Mouse (Mus musculus) lung, embryonic 14.5 days (tissue): ENCODE data around the gene Platr17. TPM values are rescaled to one million over a fixed set of nuclear protein-coding genes. Genes with fewer than 3 reads are reported as not detected.

ENCODE experiments used
- ATAC-seq: fragments of 200-750 bp; cut with Nextera tagmentation; 2 replicates; pipeline ENCODE4 v1.8.0; 2017; ENCODE audit warnings: mild to moderate bottlenecking, moderate TSS enrichment, moderate library complexity; ENCODE audit not compliant: insufficient read depth
- DNase-seq: peaks from one replicate; pipeline ENCODE4 v3.0.0-alpha.2; 2015
- H3K27ac ChIP-seq: fragments of 300-500 bp; sonication (generic); 2 replicates; pipeline ENCODE4 v1.5.1; 2014; ENCODE audit warnings: low read depth, mild to moderate bottlenecking, moderate library complexity
- H3K27me3 ChIP-seq: fragments of 300-500 bp; sonication (generic); 2 replicates; pipeline ENCODE4 v1.6.1; 2014; ENCODE audit warnings: low read length, control low read depth; ENCODE audit not compliant: insufficient read depth
- H3K36me3 ChIP-seq: fragments of 300-500 bp; sonication (generic); 2 replicates; pipeline ENCODE4 v1.6.1; 2014; ENCODE audit warnings: control low read depth; ENCODE audit not compliant: insufficient read depth
- H3K4me1 ChIP-seq: fragments of 300-500 bp; sonication (generic); 2 replicates; pipeline ENCODE4 v1.6.1; 2014; ENCODE audit warnings: antibody characterized with exemption, control low read depth; ENCODE audit not compliant: insufficient read depth
- H3K4me2 ChIP-seq: fragments of 300-500 bp; sonication (generic); 2 replicates; pipeline ENCODE4 v1.6.1; 2014; ENCODE audit warnings: mild to moderate bottlenecking
- H3K4me3 ChIP-seq: fragments of 300-500 bp; sonication (generic); 2 replicates; pipeline ENCODE4 v1.5.1; 2014; ENCODE audit warnings: low read depth, low read length
- H3K9ac ChIP-seq: fragments of 300-500 bp; sonication (generic); 2 replicates; pipeline ENCODE4 v1.6.1; 2014
- H3K9me3 ChIP-seq: fragments of 300-500 bp; sonication (generic); 2 replicates; pipeline ENCODE4 v1.6.1; 2016; ENCODE audit warnings: low read depth, low read length, control low read depth
- CTCF ChIP-seq: IDR thresholded peaks from 2 replicates; pipeline ENCODE4 v1.5.1; 2016; ENCODE audit warnings: antibody characterized with exemption, low read depth
- WGBS: fragments of 180-500 bp; shearing (Covaris S2); extraction: QIAGEN DNeasy Blood & Tissue Kit; methylation state at CpG from one replicate; pipeline ENCODE4 v1.1.7; 2014; 5-methylcytosine and 5-hydroxymethylcytosine counted together
- microRNA-seq: library from miRNA; unstranded; fragments of <30 nt; microRNA quantifications from one replicate; pipeline ENCODE4, GENCODE M21; 2016; ENCODE audit warnings: borderline number of aligned reads
- polyA plus RNA-seq: library from polyadenylated mRNA; unstranded; fragments of >200 nt; fragmentation: Nextera tagmentation; extraction: Ambion mirVana; gene quantifications from 2 replicates; pipeline ENCODE4 v1.2.1, GENCODE M21; 2014

Gene Platr17
- polyA plus RNA-seq, 1 experiment from 2014 or later, result 0.32 TPM

GRCm38 (mm10) chr17:33953961-33954565 lies 49.1 kb downstream of the Platr17 start:
- Histone ChIP-seq H3K27ac (peak overlapping the region; percentile 48; the same call in 1 of the 2 replicates), H3K36me3 (peaks cover 56% of the 10 kb centered on the region), H3K9ac (peak overlapping the region; percentile 99), H3K4me2 (peak overlapping the region; percentile 100), H3K27me3 (no peaks in the 10 kb centered on the region), H3K9me3 (no peaks in the 10 kb centered on the region), H3K4me1 (peaks cover 26% of the 10 kb centered on the region; the same call in 1 of the 2 replicates), H3K4me3 (peak overlapping the region; percentile 99)
- TF ChIP-seq CTCF, result no peak
- ATAC-seq (no peak), DNase-seq (no peak)
- WGBS, result 35% methylated on average over 5 of the region's 5 CpGs

GRCm38 (mm10) chr17:33954646-33955554 lies 50.0 kb downstream of the Platr17 start:
- H3K27me3 ChIP-seq, result no peaks in the 10 kb centered on the region
- under 1% methylated on average over 33 of the region's 33 CpGs for WGBS
- H3K4me3 ChIP-seq, result peak overlapping the region; percentile 99
- H3K9ac ChIP-seq, result peak overlapping the region; percentile 99
- no peaks in the 10 kb centered on the region for H3K9me3 ChIP-seq
- peak overlapping the region; percentile 100 for H3K4me2 ChIP-seq
- H3K36me3 ChIP-seq, result peaks cover 56% of the 10 kb centered on the region
- ATAC-seq (peak; percentile 12), DNase-seq (no peak)
- no peak for TF ChIP-seq CTCF
- H3K4me1 ChIP-seq, result peaks cover 26% of the 10 kb centered on the region; the same call in 1 of the 2 replicates
- peak overlapping the region; percentile 97 for H3K27ac ChIP-seq

- Histone ChIP-seq H3K4me3 (peak within 1 kb of the TSS; percentile 99), H3K27me3 (no peaks in the 10 kb centered on the region), H3K27ac (peak within 1 kb of the TSS; percentile 97), H3K4me2 (peak within 1 kb of the TSS; percentile 100), H3K36me3 (peaks cover 56% of the 10 kb centered on the region), H3K4me1 (peaks cover 26% of the 10 kb centered on the region; the same call in 1 of the 2 replicates), H3K9me3 (no peaks in the 10 kb centered on the region), H3K9ac (peak within 1 kb of the TSS; percentile 99)
- TF ChIP-seq CTCF, result peak; percentile 32
- DNase-seq (peak; percentile 99), ATAC-seq (peak; percentile 84)
- under 1% methylated on average over 50 of the region's 50 CpGs for WGBS
These were observed 50.8 kb downstream of the Platr17 start, which contains the start of the genes Vps52 and Rps18 for GRCm38 (mm10) chr17:33955555-33956214. Gene Vps52 (plus strand): TSS chr17:33955812. Gene Rps18 (minus strand): TSS chr17:33956001.

Small RNA genes lying within 50 kb of the gene (microRNA-seq; reads per million reads assigned to microRNA genes)
- gene Gm27740, result not detected

Other genes with a start within 250 kb of the Platr17 start
- 407 and 411 TPM in 2 replicates for gene Hnrnpm, start 218.3 kb upstream of the Platr17 start, polyA plus RNA-seq
- 45.3 and 46.4 TPM in 2 replicates for gene March2, start 186.5 kb upstream of the Platr17 start, polyA plus RNA-seq
- gene Rab11b, start 144.6 kb upstream of the Platr17 start, polyA plus RNA-seq, result 241 and 278 TPM in 2 replicates
- gene Angptl4, start 123.3 kb upstream of the Platr17 start, polyA plus RNA-seq, result 31.9 and 35.4 TPM in 2 replicates
- 65.1 and 65.4 TPM in 2 replicates for gene Kank3, start 94.6 kb upstream of the Platr17 start, polyA plus RNA-seq
- gene Rps28, start 80.6 kb upstream of the Platr17 start, polyA plus RNA-seq, result 1,180 and 1,276 TPM in 2 replicates
- gene Ndufa7, start 80.6 kb upstream of the Platr17 start, polyA plus RNA-seq, result 470 and 474 TPM in 2 replicates
- 71.1 and 76.3 TPM in 2 replicates for gene Cd320, start 62.0 kb upstream of the Platr17 start, polyA plus RNA-seq
- not detected in 2 replicates for gene Gm7029, start 31.3 kb upstream of the Platr17 start, polyA plus RNA-seq
- 8.3 and 9.3 TPM in 2 replicates for gene Kifc1, start 14.5 kb upstream of the Platr17 start, polyA plus RNA-seq
- gene Daxx, start 4.3 kb downstream of the Platr17 start, polyA plus RNA-seq, result 39.3 and 47.1 TPM in 2 replicates
- 30.1 and 31.4 TPM in 2 replicates for gene Tapbp, start 10.8 kb downstream of the Platr17 start, polyA plus RNA-seq
- gene Zbtb22, start 10.8 kb downstream of the Platr17 start, polyA plus RNA-seq, result 11.1 and 13.2 TPM in 2 replicates
- 38.2 and 49.1 TPM in 2 replicates for gene Rgl2, start 24.4 kb downstream of the Platr17 start, polyA plus RNA-seq
- gene Pfdn6, start 35.2 kb downstream of the Platr17 start, polyA plus RNA-seq, result 142 and 145 TPM in 2 replicates
- gene Wdr46, start 35.5 kb downstream of the Platr17 start, polyA plus RNA-seq, result 29.5 and 37.2 TPM in 2 replicates
- gene B3galt4, start 46.4 kb downstream of the Platr17 start, polyA plus RNA-seq, result 2.3 and 2.6 TPM in 2 replicates
- 34.2 and 34.8 TPM in 2 replicates for gene Vps52, start 50.7 kb downstream of the Platr17 start, polyA plus RNA-seq
- 2,038 and 2,085 TPM in 2 replicates for gene Rps18, start 50.9 kb downstream of the Platr17 start, polyA plus RNA-seq
- gene H2-K1, start 95.2 kb downstream of the Platr17 start, polyA plus RNA-seq, result 24.4 and 32.9 TPM in 2 replicates
- 5.6 and 6.6 TPM in 2 replicates for gene Ring1, start 119.5 kb downstream of the Platr17 start, polyA plus RNA-seq
- gene H2-Ke6, start 122.9 kb downstream of the Platr17 start, polyA plus RNA-seq, result 35.9 and 40.6 TPM in 2 replicates
- gene Slc39a7, start 126.5 kb downstream of the Platr17 start, polyA plus RNA-seq, result 102 and 105 TPM in 2 replicates
- 30.3 and 35.3 TPM in 2 replicates for gene Rxrb, start 126.7 kb downstream of the Platr17 start, polyA plus RNA-seq
- 4.3 and 5.0 TPM in 2 replicates for gene Col11a2, start 134.3 kb downstream of the Platr17 start, polyA plus RNA-seq
- 0.26 TPM in 1 of 2 replicates, not detected in the other for gene H2-Oa, start 187.2 kb downstream of the Platr17 start, polyA plus RNA-seq
- gene H2-DMa, start 214.4 kb downstream of the Platr17 start, polyA plus RNA-seq, result 9.8 and 15.5 TPM in 2 replicates
- 153 TPM in 2 replicates for gene Brd2, start 217.5 kb downstream of the Platr17 start, polyA plus RNA-seq
- 0.91 and 1.1 TPM in 2 replicates for gene H2-DMb2, start 238.2 kb downstream of the Platr17 start, polyA plus RNA-seq
- 1.1 TPM in 2 replicates for gene H2-DMb1, start 247.9 kb downstream of the Platr17 start, polyA plus RNA-seq